Mouse (Mus musculus): ENCODE results near the gene Stn1. TPM values are rescaled to one million over a fixed set of nuclear protein-coding genes. Genes with fewer than 3 reads are reported as not detected.

Gene Stn1
- polyA plus RNA-seq, 1 experiment from 2014 or later = 30.8 TPM

DNA sequence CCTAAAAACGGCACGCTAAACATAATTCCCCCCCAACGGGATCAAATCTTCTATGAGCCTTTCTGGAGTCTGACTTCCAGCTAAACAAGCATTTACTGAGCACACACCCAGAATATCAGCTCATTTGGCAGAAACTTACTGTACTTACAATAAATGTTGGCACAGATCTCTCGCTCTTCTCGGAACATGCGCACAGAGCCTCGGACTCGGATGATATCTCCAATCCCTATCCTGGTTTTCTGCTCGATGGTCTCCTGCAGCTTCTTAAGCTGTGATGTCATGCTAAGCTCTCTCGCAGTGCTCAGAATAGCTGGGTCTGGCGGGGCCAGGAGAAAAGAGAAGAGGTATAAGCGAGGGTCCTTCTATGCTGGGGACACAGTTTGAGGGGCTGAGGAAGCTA, 20.4 kb downstream of the Stn1 start:
- Histone ChIP-seq H3K36me3 (replicated peaks) (no peaks in the 10 kb centered on the region), H3K4me2 (no peak overlapping the region), H3K9me3 (no peaks in the 10 kb centered on the region), H3K9ac (no peak overlapping the region), H3K27ac (no peak overlapping the region), H3K27me3 (replicated peaks) (no peaks in the 10 kb centered on the region), H3K4me3 (no peak overlapping the region), H3K4me1 (no peaks in the 10 kb centered on the region; the same call in 1 of the 2 replicates)
- WGBS = 91% methylated on average over 12 of the region's 12 CpGs
- ATAC-seq (replicated peaks) = no peak

DNA sequence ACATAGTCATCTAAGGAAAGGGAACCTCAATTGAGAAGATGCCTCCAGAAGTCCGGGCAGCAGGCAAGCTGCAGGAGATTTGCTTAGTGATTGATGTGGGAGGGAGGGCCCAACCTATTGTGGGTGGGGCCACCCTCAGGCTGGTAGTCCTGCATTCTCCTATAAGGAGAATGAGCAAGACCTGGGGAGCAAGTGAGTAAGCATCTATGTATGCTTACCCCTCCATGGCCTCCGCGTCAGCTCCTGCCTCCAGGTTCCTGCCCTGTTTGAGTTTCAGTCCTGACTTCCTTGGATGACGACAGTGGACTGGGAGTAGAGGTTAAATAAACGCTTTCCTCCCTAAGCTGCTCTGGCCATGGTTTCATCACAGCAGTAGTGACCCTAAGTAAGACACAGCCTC, 22.2 kb downstream of the Stn1 start:
- WGBS = 81% methylated on average over 5 of the region's 5 CpGs
- Histone ChIP-seq H3K36me3 (replicated peaks) (no peaks in the 10 kb centered on the region), H3K9ac (no peak overlapping the region), H3K9me3 (no peaks in the 10 kb centered on the region), H3K4me2 (no peak overlapping the region), H3K4me1 (peaks cover 16% of the 10 kb centered on the region), H3K27me3 (replicated peaks) (no peaks in the 10 kb centered on the region), H3K4me3 (no peak overlapping the region), H3K27ac (no peak overlapping the region)
- no peak for ATAC-seq (replicated peaks)

DNA sequence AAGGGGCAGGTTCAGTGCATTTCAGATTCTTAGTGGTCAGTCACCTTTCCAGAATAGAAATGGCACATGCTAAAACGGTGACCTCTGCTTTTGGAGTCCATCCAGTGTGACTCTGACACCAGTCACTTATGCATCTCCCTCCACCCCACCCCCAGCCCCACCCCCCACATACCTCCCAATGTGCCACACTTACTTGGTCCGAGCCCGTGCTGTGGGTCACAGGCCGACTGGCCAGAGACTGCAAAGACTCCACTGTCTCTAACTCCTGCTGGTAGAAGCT, 23.7 kb downstream of the Stn1 start:
- Histone ChIP-seq H3K4me1 (peaks cover 19% of the 10 kb centered on the region), H3K9ac (no peak overlapping the region), H3K4me2 (no peak overlapping the region), H3K27me3 (replicated peaks) (no peaks in the 10 kb centered on the region), H3K4me3 (no peak overlapping the region), H3K36me3 (replicated peaks) (no peaks in the 10 kb centered on the region), H3K9me3 (no peaks in the 10 kb centered on the region), H3K27ac (no peak overlapping the region)
- no peak for ATAC-seq (replicated peaks)
- 76% methylated on average over 4 of the region's 4 CpGs for WGBS

GRCm38 (mm10) chr19:47512794-47513617, 24.3 kb downstream of the Stn1 start:
- H3K9me3 ChIP-seq = no peaks in the 10 kb centered on the region
- H3K4me3 ChIP-seq = no peak overlapping the region
- H3K4me2 ChIP-seq = no peak overlapping the region
- 91% methylated on average over 21 of the region's 21 CpGs for WGBS
- no peak for ATAC-seq (replicated peaks)
- H3K36me3 ChIP-seq (replicated peaks) = no peaks in the 10 kb centered on the region
- H3K4me1 ChIP-seq = peaks cover 20% of the 10 kb centered on the region
- H3K27me3 ChIP-seq (replicated peaks) = no peaks in the 10 kb centered on the region
- no peak overlapping the region for H3K27ac ChIP-seq
- H3K9ac ChIP-seq = no peak overlapping the region

DNA sequence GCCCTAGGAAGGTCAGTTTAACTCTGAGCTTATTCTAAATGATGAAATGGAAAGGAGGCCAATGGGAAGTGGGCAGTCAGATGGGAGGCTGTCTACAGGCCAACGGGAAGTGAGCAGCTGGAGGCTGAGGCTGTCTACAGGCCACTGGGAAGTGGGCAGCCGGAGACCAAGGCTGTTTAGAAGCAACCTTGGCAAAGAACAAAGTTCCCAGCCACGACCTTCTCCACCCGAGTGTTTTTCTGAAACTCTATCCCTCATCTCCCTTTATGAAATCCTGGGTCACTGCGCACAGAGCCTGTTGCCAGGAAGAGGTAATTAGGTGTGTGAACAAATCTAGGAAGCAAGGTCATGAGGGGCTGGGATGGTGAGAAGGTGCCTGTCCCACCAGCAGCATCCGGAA, 25.3 kb downstream of the Stn1 start:
- Histone ChIP-seq H3K9me3 (no peaks in the 10 kb centered on the region), H3K36me3 (replicated peaks) (no peaks in the 10 kb centered on the region)
- ATAC-seq (replicated peaks) = no peak

DNA sequence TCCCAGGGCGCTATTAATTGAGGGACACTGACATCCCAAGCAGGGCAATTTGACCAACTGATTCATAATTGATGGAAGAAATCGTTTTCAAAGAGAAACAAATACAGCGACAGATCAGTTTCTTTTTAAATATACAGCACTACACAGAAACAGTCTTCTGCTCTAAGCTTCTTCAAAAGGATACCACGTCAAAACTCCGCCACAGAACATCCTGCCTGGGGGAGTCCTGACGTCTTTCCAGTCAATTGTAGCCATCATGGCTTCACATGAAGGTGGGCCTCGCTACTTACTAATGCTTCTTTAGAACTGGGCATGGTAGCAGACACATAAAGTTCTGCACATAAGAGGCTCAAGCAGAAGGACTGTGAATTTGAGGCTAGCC, 26.0 kb downstream of the Stn1 start:
- no peaks in the 10 kb centered on the region for H3K27me3 ChIP-seq (replicated peaks)
- no peak for ATAC-seq (replicated peaks)
- H3K9me3 ChIP-seq = no peaks in the 10 kb centered on the region
- H3K9ac ChIP-seq = peak overlapping the region; percentile 8; the same call in 1 of the 2 replicates
- no peak overlapping the region for H3K4me3 ChIP-seq
- peak overlapping the region; percentile 72 for H3K27ac ChIP-seq
- 49% methylated on average over 7 of the region's 7 CpGs for WGBS
- 0 out of 2 replicates have a peak overlapping the region, but pooled peaks have one; percentile 40 for H3K4me2 ChIP-seq
- peaks cover 28% of the 10 kb centered on the region for H3K4me1 ChIP-seq
- no peaks in the 10 kb centered on the region for H3K36me3 ChIP-seq (replicated peaks)

More for the DNA sequence above, 25.3 kb downstream of the Stn1 start:
- peaks cover 28% of the 10 kb centered on the region for H3K4me1 ChIP-seq
- H3K9ac ChIP-seq = no peak overlapping the region
- no peak overlapping the region for H3K4me3 ChIP-seq
- H3K27me3 ChIP-seq (replicated peaks) = no peaks in the 10 kb centered on the region
- H3K27ac ChIP-seq = no peak overlapping the region; the same call in 1 of the 2 replicates
- H3K4me2 ChIP-seq = no peak overlapping the region
- 83% methylated on average over 6 of the region's 6 CpGs for WGBS

DNA sequence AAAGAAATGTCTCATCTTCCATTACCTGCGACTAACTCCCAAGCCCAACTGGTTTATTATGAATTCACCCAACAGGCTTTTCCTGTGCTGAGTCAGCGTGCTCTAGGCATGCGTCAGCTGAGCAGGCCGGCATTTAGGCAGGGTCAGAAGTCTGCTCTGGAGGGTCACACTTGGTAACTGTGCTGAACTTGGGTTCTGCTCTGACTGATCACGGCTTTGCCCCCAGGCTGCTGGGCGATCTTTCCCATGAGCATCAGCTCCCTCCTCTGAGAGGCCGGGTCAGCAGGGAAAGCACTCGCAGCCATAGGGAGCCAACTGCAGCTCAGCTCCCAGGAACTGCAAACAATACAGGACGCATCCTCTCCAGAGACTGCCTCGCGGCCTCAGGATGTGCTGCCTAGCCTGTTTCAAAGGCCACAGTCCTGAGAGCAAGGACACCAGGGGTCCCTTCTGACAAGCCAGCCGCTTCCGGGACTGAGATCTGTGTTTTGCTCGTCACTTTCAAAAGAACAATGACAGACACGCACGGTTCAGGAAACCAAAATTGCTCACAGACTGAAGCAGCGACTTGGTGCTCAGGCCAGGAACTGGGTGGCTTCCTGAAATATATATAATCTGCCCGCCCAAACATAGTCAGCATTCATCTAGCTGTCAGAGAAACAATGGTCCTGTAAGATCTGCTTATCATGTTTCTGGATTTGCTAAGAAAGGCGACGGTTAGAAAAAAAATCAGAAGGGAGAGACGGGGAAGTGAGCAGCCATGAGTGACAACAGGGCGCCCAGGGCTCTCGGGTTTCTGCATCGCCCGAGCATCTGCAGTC, 26.6 kb downstream of the Stn1 start:
- Histone ChIP-seq H3K4me1 (peaks cover 28% of the 10 kb centered on the region), H3K27ac (peak overlapping the region; percentile 72), H3K27me3 (replicated peaks) (no peaks in the 10 kb centered on the region), H3K9me3 (no peaks in the 10 kb centered on the region), H3K36me3 (replicated peaks) (no peaks in the 10 kb centered on the region), H3K4me3 (no peak overlapping the region), H3K9ac (peak overlapping the region; percentile 37; the same call in 1 of the 2 replicates), H3K4me2 (peak overlapping the region; percentile 40)
- WGBS = 16% methylated on average over 25 of the region's 25 CpGs
- 0 out of 2 replicates have a peak, but pooled peaks have one; percentile 37 for ATAC-seq (replicated peaks)

GRCm38 (mm10) chr19:47510135-47510472, 27.2 kb downstream of the Stn1 start:
- ATAC-seq (replicated peaks) = no peak
- H3K27me3 ChIP-seq (replicated peaks) = no peaks in the 10 kb centered on the region
- H3K4me2 ChIP-seq = peak overlapping the region; percentile 40; the same call in 1 of the 2 replicates
- H3K4me3 ChIP-seq = no peak overlapping the region
- no peak overlapping the region for H3K9ac ChIP-seq
- H3K9me3 ChIP-seq = no peaks in the 10 kb centered on the region
- WGBS = 78% methylated on average over 7 of the region's 7 CpGs
- H3K27ac ChIP-seq = 0 out of 2 replicates have a peak overlapping the region, but pooled peaks have one; percentile 1
- H3K36me3 ChIP-seq (replicated peaks) = no peaks in the 10 kb centered on the region
- peaks cover 28% of the 10 kb centered on the region for H3K4me1 ChIP-seq

DNA sequence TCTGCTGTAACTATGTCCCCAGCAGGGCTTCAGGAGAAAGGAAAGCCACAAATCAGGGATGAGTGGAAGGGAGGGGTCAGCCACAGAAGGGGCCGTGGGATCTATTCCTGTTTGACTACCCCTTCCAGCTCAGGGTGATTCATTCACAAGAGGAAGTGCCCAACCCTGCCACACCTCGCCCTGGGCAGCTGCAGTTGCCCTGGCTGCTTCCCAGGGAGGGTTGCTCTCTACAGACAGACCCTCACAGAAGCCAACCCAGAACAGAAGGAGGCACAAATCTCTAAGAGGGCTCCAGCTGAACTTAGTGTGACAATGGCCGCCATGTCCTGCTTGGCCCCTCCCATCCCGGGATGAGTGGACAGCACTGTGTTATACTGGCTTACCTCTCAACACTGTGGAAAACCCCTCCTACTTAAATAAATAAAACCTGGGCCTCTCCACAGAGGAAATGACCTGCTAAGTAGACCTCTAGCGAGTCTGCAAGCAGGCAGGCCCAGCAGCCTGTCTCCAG, 28.5 kb downstream of the Stn1 start:
- Histone ChIP-seq H3K4me2 (no peak overlapping the region), H3K36me3 (replicated peaks) (no peaks in the 10 kb centered on the region), H3K9me3 (no peaks in the 10 kb centered on the region), H3K27me3 (replicated peaks) (no peaks in the 10 kb centered on the region), H3K27ac (no peak overlapping the region), H3K9ac (no peak overlapping the region), H3K4me3 (no peak overlapping the region), H3K4me1 (peaks cover 28% of the 10 kb centered on the region)
- ATAC-seq (replicated peaks) = no peak
- WGBS = 85% methylated on average over 5 of the region's 5 CpGs

DNA sequence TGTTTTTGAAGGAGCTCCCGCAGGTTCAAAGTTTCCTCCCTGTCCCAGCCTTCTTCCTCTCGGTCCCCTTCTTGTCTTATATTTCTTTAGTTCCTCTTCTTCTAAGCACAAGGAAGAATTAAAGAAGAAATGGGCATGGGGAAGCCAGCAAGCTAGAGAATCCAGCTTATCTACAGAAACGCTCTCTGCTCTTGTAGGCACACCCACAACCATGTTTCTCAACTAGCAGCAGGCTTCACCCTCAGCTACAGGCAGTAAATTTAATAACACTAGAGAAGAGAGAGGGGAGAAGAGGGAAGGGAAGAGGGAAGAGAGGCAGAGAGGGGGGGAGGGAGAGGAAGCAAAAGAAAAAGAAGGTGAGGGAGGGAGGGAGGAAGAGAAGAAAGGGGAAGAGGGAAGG, 29.1 kb downstream of the Stn1 start:
- H3K27ac ChIP-seq = no peak overlapping the region
- 79% methylated on average over 3 of the region's 3 CpGs for WGBS
- no peak overlapping the region for H3K9ac ChIP-seq
- H3K4me3 ChIP-seq = no peak overlapping the region
- no peak overlapping the region for H3K4me2 ChIP-seq
- no peaks in the 10 kb centered on the region for H3K9me3 ChIP-seq
- no peaks in the 10 kb centered on the region for H3K36me3 ChIP-seq (replicated peaks)
- no peak for ATAC-seq (replicated peaks)
- no peaks in the 10 kb centered on the region for H3K27me3 ChIP-seq (replicated peaks)
- H3K4me1 ChIP-seq = peaks cover 28% of the 10 kb centered on the region

DNA sequence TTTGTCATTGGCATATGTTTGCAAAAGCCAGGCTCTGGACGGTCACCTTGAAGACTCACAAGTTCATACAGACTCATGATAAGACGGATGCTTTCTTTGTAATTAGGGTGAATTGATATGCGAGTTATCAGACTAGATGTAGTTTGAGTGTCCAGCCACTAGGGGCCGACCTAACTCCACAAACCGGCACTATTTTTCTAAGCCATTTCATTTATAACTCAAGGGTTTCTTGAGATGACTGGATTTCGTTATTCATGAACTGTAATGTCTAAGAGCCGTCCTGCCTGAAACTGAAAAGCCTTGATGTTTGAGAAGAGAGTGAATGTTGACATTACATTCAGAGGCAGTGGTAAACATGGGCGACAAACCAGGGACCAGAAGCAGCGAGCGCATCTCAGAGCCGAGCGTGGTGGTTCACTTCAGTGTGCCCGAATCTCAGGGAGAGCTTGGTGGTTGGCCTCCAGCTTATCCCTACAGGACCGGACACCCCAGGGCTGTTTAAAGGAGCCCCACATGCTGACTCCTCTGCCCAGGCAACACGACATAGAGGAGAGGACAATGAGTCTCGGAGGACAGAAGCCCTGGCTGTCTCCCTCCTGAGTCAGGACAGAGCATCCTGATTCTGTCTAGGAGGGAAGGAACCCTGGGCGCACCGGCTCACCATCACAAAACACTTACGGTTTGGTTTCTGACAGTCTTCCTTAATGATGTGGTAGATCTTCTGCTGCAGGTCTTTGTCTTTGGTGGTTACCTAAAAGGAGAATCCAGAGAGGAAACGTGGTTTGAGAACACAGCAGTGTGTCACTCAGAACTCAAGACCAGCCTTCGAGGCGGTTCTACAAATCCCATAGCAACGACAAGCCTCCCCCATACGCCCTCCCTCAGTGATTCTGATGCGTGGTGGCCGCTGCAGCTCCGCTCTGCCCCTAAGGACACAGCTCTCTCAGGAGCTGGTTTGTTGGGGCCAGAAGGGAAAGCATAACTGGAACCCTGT, 29.9 kb downstream of the Stn1 start:
- Histone ChIP-seq H3K4me1 (peaks cover 28% of the 10 kb centered on the region), H3K36me3 (replicated peaks) (no peaks in the 10 kb centered on the region), H3K9me3 (no peaks in the 10 kb centered on the region), H3K4me3 (no peak overlapping the region), H3K27me3 (replicated peaks) (no peaks in the 10 kb centered on the region), H3K9ac (no peak overlapping the region), H3K27ac (no peak overlapping the region), H3K4me2 (no peak overlapping the region; the same call in 1 of the 2 replicates)
- 51% methylated on average over 27 of the region's 27 CpGs for WGBS
- peak; percentile 29 for ATAC-seq (replicated peaks)
